Mouse (Mus musculus) ovary, adult 18-20 months (tissue): ENCODE results near the gene Scfd2.

Source experiments
- DNase-seq: peaks from one replicate; pipeline ENCODE4 v3.0.0; 2022; ENCODE audit warnings: low spot score, mixed read lengths

Gene Scfd2

GRCm38 (mm10) chr5:74277216-74277615 lies 254.3 kb downstream of the Scfd2 start:
- DNase-seq: no peak

- no peak for DNase-seq
These were observed 258.2 kb downstream of the Scfd2 start for GRCm38 (mm10) chr5:74273313-74273712.

- no peak for DNase-seq
These were observed 263.7 kb downstream of the Scfd2 start for GRCm38 (mm10) chr5:74267736-74268369.

- no peak for DNase-seq
These were observed 264.4 kb downstream of the Scfd2 start for GRCm38 (mm10) chr5:74267196-74267595.

GRCm38 (mm10) chr5:74266476-74266819 lies 265.1 kb downstream of the Scfd2 start:
- no peak for DNase-seq

GRCm38 (mm10) chr5:74265601-74266475 lies 265.7 kb downstream of the Scfd2 start:
- DNase-seq: no peak

- DNase-seq: no peak
These were observed 266.4 kb downstream of the Scfd2 start for GRCm38 (mm10) chr5:74265151-74265550.

GRCm38 (mm10) chr5:74264541-74264940 lies 267.0 kb downstream of the Scfd2 start:
- no peak for DNase-seq

GRCm38 (mm10) chr5:74261016-74261415 lies 270.5 kb downstream of the Scfd2 start:
- DNase-seq: no peak

GRCm38 (mm10) chr5:74260378-74260809 lies 271.2 kb downstream of the Scfd2 start:
- DNase-seq: no peak

- DNase-seq: no peak
These were observed 274.9 kb downstream of the Scfd2 start for GRCm38 (mm10) chr5:74256705-74257104.

- DNase-seq: no peak
These were observed 276.6 kb downstream of the Scfd2 start for GRCm38 (mm10) chr5:74254996-74255395.

GRCm38 (mm10) chr5:74253724-74254328 lies 277.7 kb downstream of the Scfd2 start:
- no peak for DNase-seq

GRCm38 (mm10) chr5:74252672-74253286 lies 278.8 kb downstream of the Scfd2 start:
- no peak for DNase-seq

- no peak for DNase-seq
These were observed 280.6 kb downstream of the Scfd2 start for GRCm38 (mm10) chr5:74250947-74251346.

- no peak for DNase-seq
These were observed 281.3 kb downstream of the Scfd2 start for GRCm38 (mm10) chr5:74250308-74250707.

GRCm38 (mm10) chr5:74249794-74250193 lies 281.8 kb downstream of the Scfd2 start:
- DNase-seq: no peak

- no peak for DNase-seq
These were observed 284.6 kb downstream of the Scfd2 start for GRCm38 (mm10) chr5:74246971-74247370.

GRCm38 (mm10) chr5:74246453-74246852 lies 285.1 kb downstream of the Scfd2 start:
- no peak for DNase-seq

- DNase-seq: no peak
These were observed 285.9 kb downstream of the Scfd2 start for GRCm38 (mm10) chr5:74245641-74246145.

GRCm38 (mm10) chr5:74244406-74245019 lies 287.0 kb downstream of the Scfd2 start:
- DNase-seq: no peak

- no peak for DNase-seq
These were observed 288.9 kb downstream of the Scfd2 start for GRCm38 (mm10) chr5:74242654-74243053.
